Mouse (Mus musculus) heart, postnatal 4 days (tissue): Measurements from ENCODE around the gene Gm5108. TPM values are rescaled to one million over a fixed set of nuclear protein-coding genes. Genes with fewer than 3 reads are reported as not detected.

ENCODE experiments used
- DNase-seq: peaks from one replicate; pipeline ENCODE4 v3.0.0; 2021
- total RNA-seq, 2 experiments: library from RNA; stranded (reverse); gene quantifications; 2 replicates each; pipeline ENCODE4 v1.2.3; 2021

Gm5108 gene
- not detected for total RNA-seq

DNA sequence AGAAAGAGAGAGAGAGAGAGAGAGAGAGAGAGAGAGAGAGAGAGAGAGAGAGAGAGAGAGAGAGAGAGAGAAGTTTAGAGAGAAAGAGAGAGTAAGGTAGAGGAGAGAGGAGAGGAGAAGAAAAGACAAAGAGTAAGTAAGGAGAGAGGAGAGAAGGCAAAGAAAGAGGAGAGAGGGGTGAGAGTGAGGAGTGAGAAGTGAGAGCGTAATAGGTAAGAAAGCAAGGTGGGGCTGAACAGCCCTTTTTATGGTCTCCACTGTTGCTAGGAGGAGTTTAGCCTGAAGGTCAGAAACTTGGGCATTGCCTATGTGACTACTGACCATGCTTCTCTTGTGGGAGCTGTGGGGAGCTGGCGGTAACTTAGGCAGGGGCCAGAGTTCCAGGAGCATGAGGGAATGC lies at the start of gene Gm5108:
TSS of gene Gm5108 (plus strand) at position 301 of the 400 bp plus-strand sequence.
- DNase-seq = no peak

DNA sequence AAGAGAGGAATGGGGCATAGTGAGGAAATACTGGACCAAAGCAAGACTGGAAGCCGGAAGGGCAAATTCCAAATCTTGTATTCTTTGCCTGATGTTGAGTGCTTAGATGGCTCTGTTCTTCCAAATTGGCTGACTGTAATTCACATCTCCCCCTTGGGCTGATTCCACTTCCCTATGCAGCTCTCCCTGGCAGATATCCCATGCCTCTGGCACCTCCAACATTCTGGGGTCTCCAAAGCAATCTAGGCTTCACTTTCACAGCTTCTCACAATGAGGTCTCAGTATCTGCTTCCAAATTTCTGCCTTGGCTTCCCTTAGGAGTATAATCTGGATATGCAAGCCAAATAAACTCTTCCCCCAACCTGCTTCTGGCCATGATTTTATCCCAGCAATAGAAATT lies 42.5 kb upstream of the Gm5108 start:
- DNase-seq = no peak

DNA sequence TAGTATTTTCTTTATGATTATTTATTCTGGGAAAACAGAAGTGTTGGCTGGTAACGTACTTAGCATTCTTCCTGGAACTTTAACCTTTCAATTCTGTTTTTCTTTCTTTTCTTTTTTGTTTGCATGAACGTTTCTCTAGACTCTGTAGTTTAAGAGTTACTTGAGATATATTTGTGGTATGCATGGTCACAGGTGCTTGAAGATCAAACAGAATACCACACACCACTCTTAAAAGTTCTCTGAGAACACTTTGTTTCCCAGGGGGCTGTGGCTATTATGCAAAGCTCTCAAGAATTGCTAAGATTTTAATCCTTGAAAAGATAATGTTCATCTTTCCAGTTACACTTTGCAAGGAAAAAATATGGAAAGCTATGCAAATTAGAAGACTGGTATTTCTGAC lies 36.9 kb upstream of the Gm5108 start:
- DNase-seq = no peak

DNA sequence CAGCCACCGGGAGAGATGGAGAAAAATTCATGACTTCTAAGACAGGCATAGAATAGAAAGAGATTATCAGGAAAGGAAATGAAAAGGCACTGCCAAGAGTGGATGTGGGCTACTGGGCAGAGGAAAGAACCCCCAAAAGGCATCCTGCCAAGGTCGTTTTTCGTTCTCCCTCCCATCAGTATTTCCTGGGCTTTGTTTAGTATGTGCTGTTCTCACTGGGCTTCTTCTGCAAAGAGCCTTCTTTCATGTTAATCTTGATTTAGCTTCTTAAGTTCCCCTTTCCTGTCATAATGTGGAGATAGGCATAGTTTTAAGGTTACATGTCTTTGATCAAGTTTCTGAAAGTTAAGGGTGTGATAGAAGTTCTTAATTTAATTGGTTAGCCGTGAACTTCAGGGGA lies 10.9 kb upstream of the Gm5108 start:
- no peak for DNase-seq

DNA sequence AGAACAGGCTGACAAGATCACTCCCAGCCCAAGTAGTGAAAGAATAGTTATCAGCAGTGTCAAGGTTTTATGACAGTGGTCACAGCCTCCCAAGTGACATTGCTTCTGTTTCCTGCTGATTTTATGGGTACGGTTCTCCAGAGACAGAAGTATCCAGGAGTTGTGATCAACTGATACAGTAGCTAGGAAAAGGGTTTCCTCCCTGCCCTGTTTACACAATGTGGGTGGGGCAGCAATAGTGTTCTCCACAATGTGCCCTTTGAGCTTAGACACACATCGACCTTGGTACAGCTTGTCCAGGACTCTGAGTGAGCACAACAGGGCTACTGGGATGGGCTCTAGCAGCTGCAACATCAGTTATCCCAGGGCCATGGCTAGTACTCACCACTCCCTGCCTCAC lies 9.8 kb upstream of the Gm5108 start:
- no peak for DNase-seq

DNA sequence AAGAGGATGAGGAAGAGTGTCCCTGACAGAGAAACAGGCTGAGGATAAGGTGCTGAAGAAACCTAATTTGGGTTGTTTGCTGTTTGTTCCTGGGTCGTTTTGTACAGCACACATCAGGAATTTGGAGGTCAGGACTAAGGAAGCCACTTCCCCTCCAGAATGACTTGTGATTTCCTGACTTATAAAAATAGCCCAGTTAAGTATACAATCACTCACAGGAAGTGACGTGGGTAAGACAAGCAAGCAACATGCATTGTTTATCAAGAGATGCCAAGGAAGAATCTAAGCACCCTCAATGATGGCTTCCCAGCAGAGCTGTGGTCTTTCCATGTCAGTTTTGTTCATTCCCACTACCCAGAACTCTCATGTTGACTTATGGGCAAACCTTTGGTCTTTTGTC lies 1.7 kb downstream of the Gm5108 start:
- DNase-seq = no peak

DNA sequence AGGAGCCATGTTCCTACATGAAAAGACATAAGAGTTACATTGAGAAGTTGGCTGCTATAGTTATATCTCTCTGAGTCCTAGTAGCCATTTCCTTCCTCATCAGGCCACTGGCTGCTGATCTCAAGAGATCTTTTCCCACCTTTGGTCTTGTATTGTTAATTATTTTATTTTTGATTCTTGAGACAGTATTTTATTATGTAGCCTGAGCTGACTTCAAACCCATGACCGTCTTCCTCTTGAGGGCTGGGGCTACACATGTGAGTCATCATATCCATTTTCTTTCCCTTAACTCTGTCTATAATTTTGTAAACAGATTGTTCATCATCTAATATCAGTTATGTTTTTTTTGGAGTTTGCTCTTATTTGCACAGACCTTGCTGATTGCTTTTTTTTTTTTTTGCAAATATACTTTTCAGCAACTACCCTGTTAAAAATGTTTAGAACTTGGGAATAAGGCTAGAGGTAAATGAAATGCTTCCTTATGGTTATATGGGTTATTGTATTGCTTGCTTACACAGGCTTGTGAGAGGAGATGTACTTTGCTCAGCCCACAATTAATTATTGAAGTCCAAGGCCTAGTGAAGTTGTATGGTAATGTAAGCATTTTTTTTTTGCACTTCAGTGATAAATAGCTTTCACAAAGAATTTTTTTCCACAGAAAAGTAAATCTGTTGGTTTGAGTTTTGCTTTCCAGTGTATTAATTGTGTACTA lies 2.8 kb downstream of the Gm5108 start:
- DNase-seq = no peak

DNA sequence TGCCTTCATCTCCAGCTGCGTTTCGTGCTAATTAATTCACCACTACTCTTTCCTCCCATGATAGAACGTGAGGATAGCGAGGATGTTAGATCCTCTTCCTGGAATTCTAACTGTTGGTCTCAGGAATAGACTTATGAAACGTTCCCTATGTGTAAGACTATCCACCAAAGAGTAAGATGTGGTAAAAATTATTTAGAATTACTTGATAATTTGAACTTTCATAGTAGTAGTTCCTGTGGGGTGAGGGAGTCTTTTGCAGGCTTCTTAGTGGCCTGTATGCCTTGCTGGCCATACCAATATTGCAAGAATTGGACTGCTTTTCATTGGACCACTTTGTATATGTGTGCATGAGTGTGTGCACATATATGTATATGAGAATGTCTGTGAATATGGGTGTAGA lies 4.9 kb downstream of the Gm5108 start, which contains the start of gene Gm21905:
TSS of gene Gm21905 (minus strand) at position 101 of the 400 bp plus-strand sequence.
- no peak for DNase-seq

DNA sequence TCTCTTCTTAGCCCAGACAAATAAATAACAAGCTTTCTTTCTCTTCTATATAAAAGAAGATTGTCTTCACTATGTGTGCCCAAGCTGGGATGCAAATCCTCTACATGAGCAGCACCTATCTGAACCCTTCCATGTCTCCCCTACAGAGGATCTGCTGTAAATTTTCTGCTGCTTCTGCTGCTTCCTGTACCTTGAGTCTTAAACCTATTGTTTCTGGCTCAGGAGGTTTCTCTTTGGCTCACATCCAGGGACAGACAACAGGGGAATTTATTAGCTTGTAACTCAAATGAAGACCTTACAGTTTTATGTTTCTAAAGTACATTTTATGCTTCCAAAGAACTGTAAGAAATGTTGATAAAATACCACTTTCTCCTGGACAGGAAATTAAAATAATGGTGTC lies 5.5 kb downstream of the Gm5108 start:
- DNase-seq = no peak

DNA sequence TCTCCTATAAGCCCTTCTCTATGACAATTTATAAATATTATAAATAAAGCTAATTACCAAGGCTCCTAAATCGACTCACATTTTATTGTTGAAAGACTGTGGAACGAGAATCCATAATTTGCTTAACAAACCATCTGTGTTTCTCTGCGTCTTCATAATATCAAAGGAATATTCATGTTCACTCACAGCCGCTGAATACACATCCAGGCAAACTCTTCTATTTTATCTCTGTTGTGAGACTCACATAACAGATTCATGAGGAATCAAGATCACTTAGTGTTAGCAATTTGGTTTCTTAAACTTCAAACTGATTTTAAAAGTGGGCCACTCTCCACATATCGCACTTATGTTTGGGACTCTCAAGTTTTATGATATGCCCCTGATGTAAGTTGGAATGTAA lies 6.6 kb downstream of the Gm5108 start:
- DNase-seq = no peak

DNA sequence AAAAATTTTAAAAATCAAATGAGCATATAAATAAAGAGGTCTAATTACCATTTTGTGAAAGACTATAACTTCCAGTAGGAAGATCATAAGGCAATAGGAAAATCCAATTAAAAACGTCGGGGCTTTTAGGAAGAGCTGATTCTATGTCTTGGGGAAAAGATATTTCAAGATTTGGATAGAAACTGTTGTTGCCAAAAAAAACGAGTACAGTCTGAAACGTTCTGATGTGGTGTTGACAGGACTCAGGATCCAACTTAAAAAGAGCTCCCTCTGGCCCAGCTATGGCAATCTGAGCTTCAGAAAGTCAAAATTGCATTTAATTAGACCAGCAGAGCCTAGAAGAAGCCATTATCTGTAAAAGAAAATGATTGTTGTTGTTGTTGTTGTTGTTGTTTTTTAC lies 12.6 kb downstream of the Gm5108 start:
- no peak for DNase-seq

DNA sequence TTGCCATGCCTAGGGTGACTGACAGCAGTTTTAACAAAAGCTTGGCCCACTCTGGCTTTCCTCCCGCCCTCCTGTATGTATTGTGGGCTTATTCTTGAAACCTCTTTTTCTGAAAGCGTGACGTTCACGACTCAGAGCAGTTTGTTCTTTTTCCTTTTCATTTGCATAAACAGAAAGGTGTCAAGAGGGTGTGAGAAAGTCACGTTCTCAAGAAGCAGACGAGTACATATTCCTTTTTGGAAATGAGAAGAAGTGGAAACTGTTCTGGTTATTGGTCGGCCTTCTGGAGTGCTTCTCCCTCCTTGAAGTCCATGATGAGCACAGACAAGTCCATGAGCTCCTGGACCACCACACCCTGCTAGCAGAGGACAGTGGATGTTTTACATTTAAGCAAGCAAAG lies 14.0 kb downstream of the Gm5108 start:
- no peak for DNase-seq

DNA sequence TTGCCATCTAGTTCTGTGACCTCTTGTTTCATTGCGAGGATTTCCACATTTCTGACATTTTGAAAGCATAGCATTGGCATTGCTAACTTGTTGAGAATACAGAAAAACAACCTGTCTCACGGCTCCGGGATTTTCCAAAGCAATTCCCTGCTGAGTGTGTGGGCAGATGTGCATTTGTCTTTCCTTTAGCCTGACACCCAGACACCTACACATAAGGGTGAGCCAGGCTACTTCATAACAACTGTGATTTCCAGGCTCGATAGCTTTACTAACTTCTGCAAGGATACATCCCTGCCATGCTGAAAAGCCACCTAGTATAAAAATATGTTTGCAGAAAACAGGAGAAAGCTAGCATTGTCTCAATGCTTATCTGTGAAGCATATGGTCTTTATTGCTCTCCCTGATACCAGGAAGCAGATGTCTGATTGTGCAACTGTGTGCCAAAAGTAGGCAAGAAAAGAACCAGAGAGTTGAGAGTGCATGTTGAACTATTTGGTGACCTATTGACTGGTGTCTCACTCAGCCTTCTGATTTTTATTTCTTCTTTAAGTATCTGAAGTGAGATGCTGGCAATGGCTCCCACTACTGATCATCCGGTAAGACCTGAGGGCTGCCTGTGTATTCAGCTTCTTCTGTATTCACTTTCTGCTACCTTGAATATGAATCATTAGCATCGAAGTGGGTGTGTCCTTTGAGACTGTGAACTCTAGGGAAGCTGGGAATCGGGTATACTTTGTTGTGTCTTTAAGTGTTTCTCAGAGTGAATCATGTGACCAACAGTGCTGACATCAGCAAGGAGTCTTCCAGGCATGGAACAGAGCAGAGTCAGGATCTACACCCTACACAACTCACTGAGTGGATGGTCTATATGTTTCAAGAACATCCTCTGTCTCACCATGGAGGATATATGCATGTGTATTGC lies 20.5 kb downstream of the Gm5108 start:
- DNase-seq = no peak

DNA sequence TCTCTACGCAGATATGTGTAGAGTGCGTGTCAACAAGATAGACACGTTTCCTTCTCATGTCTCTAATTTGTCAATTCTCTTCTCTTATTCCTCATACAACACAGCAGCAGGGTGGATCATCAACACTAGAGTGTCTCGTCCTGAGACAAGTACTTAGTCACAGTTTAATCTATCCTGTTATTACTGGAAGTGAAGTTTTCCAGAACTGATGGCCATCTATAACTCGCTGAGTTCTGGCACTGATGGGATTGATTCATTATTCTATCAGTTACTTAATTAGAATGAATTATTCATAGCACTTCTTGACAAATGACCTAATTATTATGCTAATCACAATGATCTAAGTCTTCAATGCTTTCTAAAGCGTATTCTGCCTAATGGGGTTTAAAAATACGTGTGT lies 28.1 kb downstream of the Gm5108 start:
- DNase-seq = no peak

DNA sequence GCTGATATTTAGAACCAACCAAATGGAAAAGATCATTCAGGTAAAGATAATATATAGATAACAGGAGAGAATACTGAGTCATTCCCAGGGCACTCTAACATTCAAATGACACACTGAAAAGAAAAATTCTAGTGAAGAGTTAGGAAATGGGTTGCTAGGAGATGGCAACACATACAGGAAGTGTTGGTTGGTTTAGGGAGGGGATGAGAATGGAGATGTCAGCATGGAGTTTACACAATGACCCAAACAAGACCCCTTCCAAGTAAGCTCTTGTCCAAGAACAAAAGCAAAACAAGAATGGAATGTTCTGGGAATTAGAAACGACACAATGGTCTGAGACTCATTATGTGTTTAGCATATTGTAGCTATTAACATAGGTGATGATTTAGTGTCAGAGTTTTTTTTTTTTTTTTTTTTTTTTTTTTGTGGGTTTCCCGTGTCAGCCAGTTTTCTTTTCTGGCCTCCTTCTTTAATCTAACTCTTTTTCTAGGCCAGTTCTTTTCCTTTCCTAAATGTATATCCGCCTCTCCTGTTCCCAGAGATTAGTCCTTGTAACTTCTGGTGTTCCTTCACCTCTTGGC lies 40.6 kb downstream of the Gm5108 start:
- no peak for DNase-seq

DNA sequence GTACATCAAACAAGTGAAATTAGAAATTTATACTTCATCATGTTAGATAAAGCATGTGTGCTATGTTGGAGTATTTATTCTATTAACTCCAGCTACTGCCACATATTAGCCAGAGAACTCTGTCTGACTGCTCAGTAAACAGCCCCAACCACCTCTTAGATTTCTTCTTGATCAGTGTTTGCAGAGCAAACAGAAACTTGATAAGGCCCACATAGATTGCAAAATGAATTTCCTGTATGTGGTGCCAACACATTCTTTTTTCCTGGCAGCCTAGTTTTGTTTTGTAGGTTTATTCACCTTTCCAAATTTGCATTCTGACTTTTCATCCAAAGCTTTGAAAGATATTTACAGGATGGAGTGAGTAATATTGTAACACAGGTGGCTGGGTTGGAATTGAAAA lies 49.0 kb downstream of the Gm5108 start:
- no peak for DNase-seq

DNA sequence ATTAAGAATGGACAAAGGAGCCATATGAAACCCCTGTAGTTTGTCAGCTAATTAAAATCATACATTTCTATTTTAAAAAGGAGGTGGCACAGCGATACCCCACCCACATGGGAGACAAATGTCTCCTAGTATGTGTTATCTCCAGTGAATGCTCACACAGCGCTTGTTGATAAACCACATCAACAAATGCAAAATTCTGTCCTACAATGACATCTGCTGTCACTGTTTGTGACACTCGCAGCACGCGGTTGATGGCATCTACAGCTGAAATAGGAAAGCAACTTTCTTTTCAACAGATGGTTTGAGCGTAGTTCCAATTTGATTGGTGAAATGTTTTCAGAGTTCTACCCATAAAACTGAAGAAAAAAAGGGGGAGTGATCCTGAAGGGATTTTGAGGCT lies 61.1 kb downstream of the Gm5108 start:
- DNase-seq = no peak

DNA sequence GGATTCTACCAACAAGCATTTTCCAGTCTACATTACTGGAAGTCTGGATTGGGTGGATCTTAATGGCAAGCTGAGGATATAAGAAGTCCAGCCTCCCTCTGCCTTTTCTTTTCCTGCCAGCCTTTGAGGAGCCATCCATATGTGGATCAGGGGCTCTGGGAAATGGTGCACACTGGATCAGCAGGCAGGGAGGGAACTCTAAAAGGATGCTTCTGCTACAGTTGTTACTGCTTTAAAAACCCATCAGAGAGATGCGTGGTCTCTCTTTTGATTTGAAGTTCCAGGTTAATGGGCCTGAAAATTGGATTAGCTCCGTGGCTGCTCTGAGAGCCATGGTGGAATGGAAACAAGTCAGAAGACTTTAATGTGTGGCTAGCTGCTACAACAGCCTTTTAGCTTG lies 62.4 kb downstream of the Gm5108 start:
- no peak for DNase-seq

DNA sequence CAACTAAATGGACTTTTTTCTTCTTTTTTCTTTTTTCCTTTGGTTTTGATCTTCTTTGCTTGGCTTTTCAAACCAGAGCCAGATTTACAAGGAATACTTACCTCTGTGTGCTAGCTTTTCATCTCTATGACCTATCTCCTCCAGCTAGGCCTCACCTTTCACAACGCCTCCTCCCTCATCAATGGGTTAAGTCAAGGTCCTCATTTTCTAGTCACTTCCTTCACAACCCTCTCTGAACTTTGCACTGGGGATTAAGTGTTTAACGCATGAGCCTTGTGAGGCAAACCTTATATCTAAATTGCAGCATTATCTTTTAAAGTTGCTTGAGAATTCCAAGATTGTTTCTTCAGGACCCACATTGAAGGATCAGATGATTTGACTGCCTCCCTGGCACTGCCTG lies 63.0 kb downstream of the Gm5108 start:
- DNase-seq = no peak

DNA sequence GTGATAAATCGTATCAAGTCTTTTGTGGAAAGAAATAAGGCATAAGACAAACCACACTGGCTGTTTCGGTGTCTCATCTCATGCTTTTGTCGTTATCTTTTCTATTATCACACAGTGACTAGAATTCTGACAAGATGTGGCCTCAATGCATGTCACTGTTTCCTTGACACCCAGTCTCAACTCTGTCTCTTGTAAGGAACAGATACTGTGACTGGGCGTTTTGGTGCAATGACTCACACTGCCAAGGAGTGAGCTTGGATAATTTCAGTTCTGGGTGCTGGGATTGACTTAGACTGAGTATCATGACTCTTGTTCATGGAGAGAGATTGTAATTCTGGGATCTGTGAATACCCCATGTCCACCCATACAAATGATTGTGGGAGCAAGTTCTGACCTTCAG lies 65.6 kb downstream of the Gm5108 start:
- DNase-seq = no peak

DNA sequence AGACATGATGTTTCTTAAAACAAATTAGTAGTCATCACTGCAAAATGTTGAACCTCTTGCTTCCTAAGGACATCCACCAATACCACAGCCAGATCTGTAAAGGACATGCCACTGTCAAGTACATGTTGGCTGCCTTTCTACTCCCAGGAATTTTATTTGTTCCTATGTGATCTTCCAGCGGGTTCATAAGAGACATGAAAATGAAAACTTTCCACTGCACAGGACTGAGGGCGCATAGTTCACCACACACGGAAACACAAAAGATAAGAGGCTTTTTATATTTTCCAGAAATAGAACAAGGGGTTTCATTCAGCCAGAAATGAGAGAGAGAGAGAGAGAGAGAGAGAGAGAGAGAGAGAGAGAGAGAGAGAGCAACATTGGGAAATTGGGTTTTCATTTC lies 70.1 kb downstream of the Gm5108 start:
- no peak for DNase-seq

DNA sequence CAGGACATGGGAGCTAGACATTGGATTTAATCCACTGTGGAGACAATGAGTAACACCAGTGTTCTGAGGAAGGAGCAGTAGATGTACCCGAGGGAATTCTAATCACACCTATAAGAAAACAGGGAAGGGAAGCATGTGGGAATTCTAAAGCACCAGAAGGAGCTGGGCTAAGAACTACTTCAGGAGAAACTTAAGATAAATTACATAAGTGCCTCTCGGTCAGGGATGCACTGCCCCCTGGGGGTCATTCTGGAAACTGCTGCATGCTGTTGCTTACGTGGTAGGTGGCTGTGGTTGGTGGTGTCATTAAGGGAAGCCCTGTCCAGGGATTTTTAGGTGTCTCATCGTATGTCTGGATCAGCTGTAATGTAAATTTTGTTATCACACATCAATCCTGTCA lies 71.1 kb downstream of the Gm5108 start:
- DNase-seq = peak; percentile 87

DNA sequence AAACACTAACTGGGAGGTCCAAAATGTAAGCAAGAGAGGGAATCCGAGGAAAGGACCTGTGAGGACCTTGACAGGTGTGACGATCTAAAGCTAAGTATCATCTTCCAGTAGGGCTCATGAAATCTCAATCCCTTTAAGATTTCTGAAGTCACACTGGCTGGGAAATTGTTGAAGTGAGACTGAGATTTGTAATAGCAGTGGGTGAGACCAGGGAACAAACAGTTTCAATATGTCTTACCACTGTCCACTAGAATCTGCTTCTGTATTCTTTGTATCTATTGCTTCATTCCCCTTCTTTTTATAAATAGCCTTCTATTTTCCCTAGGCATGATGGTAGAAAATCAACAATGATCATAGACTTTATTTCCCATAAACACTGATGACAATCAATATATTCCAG lies 79.4 kb downstream of the Gm5108 start:
- DNase-seq = no peak
